Mouse (Mus musculus) embryo, embryonic 9.5 days (tissue): ENCODE data around the gene Cpa5.

Experiments
- DNase-seq: peaks from one replicate; pipeline ENCODE4 v3.0.0-alpha.2; 2017; ENCODE audit errors: extremely low spot score

Cpa5 gene

DNA sequence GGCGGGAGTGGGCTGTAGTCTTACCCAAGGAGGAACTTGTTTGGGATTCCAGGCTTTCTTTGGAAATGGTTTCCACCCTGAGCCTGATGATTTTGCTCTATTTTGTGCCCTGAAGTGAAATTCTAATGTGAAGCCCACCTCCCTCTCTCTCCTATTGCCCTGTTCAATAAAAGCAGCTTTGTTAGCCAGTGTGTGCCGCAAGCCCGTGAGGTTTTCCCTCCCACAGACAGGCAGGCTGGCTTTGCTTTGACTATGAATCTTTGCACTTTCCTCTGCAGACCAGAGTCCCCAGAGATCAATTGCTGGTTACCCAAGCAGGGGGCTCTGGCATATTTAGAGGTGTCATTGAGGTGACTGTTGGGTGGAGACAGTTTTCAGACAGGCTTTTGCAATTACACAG, 33.7 kb downstream of the Cpa5 start:
- DNase-seq: no peak

GRCm38 (mm10) chr6:30645379-30645778, 34.6 kb downstream of the Cpa5 start:
- no peak for DNase-seq

- DNase-seq: no peak
Measured at GRCm38 (mm10) chr6:30649651-30650296, 39.0 kb downstream of the Cpa5 start.

- DNase-seq: no peak
Measured at GRCm38 (mm10) chr6:30652425-30653188, 41.8 kb downstream of the Cpa5 start.

DNA sequence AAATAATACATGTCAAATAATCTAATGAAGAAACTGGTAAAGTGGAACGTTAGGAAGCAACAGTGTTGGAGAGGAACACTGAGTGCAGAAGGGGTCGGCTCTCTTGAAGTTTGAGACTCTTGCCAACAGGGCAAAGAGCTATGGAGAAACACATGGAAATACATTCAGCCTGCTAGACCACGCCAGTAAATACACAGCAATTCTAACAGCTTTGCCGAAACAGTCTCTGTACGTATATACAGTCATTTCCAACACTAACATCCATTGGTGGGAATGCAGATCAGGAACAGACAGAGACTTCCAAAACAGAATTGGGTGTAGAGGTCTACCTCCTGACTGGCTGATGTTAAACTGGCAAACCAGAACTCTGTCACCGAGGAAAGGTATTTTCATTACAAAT, 42.7 kb downstream of the Cpa5 start:
- no peak for DNase-seq

GRCm38 (mm10) chr6:30654402-30654859, 43.6 kb downstream of the Cpa5 start:
- DNase-seq: no peak

- DNase-seq: no peak
Measured at GRCm38 (mm10) chr6:30654932-30655331, 44.1 kb downstream of the Cpa5 start.

DNA sequence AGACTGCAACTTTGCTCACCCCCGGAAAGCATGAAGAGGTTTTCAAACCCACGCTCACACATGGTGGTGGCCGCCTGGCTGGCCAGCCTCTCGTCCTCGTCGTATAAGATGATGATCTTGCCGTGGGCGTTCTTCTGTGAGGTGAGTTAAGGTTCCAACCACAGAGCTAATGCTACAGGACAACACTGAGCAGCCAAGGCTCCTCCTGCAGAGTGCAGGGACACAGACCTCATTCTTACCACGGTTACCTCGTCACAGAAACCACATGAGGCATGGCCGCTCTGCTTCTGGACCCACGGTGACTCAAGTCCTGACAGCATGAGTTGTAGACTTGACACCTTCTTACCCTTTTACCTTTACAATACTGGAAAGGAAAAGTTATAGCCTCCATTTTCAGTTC, 46.5 kb downstream of the Cpa5 start:
- no peak for DNase-seq

- no peak for DNase-seq
Measured at GRCm38 (mm10) chr6:30658619-30659018, 47.8 kb downstream of the Cpa5 start.

GRCm38 (mm10) chr6:30664776-30665175, 54.0 kb downstream of the Cpa5 start:
- no peak for DNase-seq

DNA sequence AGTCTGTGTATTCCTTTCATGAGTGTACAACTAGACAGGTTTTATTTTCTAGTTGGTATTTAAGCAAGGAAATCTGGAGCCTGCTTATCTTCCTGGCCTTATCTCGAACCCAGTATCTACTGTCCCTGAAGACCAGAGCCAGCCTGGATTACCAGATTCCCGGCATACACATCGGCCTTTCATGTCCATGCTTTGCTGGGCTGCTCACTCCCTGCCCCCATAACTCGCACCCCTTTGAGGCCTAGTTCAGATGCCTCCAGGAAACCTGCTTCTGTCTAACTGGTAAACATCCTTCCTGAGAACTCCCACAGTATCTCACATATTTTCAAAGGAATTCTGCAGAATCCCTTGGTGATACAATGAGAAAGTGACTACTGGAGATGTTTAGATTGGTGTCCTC, 54.5 kb downstream of the Cpa5 start:
- no peak for DNase-seq

GRCm38 (mm10) chr6:30666043-30666442, 55.2 kb downstream of the Cpa5 start:
- no peak for DNase-seq

DNA sequence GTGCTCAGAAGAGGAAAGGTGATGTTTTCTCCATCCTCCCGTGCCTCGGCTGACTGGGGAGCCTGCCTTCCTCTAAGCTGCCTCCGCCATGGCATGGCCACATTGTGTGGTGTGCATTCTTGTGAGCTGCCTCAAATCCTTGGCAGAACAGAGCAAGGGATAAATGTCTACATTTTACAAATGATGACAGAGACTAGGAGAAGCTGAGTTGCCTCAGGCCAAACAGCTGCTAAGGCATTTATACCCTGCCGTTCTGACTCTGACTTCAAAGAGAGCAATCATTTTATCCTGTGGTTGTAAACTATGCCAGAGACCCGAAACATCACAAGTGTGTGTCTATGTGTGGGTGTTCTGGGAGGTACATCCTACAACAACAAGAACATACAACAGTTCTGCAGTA, 56.8 kb downstream of the Cpa5 start:
- no peak for DNase-seq

DNA sequence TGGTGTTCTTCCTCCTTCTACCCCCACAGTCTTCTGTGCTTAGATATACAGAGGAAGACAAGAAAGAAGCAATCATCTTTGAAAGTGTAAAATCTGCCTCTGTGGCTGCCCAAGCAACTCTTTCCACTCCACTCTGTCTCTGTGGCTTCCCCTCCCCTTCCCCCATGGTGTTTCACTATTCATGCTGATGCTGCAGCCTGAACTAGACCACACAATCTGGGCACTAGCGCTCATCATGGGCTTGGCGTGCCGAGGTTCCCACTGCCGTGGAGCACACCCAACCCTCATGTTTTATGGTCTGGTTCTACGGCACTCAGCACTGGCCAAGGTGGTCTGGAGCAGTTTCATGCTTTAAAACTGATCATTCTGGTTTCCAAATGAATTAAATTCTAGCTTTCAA, 60.9 kb downstream of the Cpa5 start:
- no peak for DNase-seq

DNA sequence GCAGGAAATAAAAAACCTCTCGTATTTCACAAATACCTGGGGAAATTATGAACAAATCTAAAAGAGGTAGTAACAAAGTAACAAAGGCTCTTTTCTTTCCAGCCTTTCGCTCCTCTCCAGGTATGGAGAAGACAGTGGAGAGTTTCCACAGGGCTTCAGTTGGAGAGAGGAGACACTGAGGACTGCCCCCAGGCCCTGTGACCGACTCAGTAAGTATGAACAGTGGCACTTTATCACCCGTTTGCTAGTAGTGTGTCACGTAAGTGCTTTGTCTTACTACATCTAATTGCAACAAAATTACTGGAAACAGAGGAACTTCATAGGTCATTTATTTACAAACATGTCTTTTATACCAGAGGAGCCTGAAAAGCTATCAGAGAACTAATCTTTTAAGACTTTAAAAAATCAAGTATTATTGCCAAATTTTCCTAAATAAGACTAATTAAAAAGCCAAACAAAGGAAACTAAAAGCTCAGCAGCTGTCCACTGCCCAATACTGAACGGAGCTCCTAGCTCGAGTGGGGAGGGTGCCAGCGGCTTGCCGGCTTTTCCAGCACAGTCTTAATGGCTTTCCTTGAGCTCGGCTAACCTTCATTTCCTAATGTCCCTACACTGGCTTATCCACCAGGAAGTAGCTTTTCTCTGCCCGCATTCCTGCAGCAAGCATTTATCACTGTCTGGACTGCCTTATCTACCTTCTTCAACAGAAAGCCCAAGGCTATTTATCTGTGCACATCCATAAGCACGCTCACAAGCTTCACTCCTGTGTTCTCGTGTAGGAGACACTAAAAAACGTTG, 63.2 kb downstream of the Cpa5 start:
- no peak for DNase-seq

DNA sequence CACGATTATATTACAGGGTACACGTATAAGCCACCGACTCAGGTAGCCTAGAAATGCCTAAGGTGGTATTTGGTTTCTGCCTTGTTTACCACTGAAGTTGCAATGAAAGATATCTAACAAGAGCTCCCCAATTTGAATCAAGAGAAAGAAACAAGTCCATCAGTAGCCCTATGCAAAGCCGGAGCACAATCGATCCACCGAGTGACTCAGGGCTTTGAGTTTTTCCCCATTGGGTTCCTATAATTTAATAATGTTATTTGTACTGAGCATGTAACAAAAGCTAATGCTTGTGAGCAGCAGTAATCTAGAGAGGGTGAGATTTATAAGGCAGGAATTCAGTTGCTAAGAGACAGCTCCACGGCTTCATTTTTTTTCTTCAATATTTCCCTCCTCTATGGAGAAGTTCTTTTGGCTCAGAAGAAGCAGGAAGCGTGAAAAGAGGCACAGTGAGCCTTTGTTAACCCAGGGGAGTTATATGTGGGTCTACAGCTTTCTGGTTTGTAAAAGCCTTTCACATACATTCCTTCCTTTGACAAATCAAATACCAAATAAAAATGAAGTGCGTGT, 64.0 kb downstream of the Cpa5 start:
- no peak for DNase-seq

- peak; percentile 59 for DNase-seq
Measured at GRCm38 (mm10) chr6:30675281-30675771, 64.5 kb downstream of the Cpa5 start.

GRCm38 (mm10) chr6:30676506-30676905, 65.7 kb downstream of the Cpa5 start:
- DNase-seq: no peak

DNA sequence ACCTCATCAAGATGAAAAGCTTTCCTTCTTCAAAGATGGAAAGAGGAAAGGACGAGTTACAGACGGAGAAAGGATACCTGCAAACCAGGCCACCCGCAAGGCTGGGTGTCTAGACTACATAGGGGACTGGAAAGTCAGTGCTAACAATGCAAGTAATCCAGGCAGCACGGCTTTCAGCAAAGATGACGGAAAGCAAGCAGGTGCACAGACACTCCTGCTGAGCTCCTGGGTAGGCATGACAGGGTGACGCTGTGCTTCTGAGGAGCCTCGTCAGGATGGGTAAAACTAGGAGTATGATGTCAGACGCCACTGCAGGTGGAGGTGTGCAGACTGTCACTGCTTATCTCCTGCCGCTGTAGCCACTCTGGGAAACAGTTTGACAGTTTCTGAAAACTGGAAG, 66.8 kb downstream of the Cpa5 start:
- DNase-seq: no peak

DNA sequence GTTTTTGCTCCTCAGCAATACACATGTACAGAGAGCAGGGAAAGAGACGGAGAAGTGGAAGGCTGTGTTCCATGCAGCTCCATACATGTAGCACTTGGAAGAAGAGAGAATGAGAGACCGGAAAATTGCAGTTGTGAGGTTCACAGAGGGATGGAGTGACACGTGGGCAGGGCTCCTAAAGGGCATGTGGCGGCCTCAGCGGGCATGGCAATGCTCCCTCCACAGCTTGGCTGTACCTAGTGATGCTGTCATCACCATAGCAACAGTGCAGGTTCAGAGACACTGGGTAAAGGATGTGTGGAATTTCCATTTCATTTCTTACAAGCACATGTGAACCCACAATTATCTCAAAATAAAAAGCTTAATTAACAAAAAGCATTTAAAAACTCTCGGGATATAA, 67.7 kb downstream of the Cpa5 start:
- DNase-seq: no peak

GRCm38 (mm10) chr6:30679567-30679966, 68.8 kb downstream of the Cpa5 start:
- no peak for DNase-seq

DNA sequence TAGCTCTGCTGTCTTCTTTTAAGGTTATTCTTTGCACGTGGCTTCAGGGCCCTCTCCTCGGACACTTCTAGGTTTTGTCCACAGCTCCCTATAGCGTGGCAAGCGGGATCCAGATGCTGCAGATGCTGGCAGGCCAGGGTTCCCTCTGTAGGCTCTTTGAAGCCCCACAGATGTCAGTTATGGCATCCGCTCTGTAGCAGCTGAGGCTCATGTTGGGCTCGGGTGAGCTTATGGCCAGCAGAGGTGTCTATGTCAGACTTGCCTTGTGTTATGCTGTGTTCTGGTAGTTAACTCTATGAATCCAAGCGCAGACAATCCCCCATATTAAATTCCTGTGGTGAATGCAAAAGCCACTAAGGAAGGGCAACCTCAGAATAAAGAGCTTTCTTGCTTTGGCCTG, 69.6 kb downstream of the Cpa5 start:
- DNase-seq: no peak
